Mouse (Mus musculus) MEL (cell line): ENCODE measurements around the gene Wasl. TPM values are rescaled to one million over a fixed set of nuclear protein-coding genes. Genes with fewer than 3 reads are reported as not detected.
A peak's percentile ranks its signal among the peaks of the same experiment; 100 is the strongest.

ENCODE experiments used
- DNase-seq: peaks from one replicate; pipeline ENCODE4 v3.0.0; 2011; ENCODE audit warnings: low read depth, low spot score
- H3K27ac ChIP-seq: 2 replicates; pipeline ENCODE4 v1.5.1; 2012; ENCODE audit warnings: low read depth, mild to moderate bottlenecking, control low read depth, low read length, moderate library complexity; ENCODE audit not compliant: control insufficient read depth
- H3K27me3 ChIP-seq, 2 experiments: fragments of 150-350 bp in 1 of 2; sonication (generic) in 1 of 2; 2 replicates each; pipeline ENCODE4 v1.6.1; 2012; ENCODE audit warnings: low read length in 2 of 2, mild to moderate bottlenecking in 2 of 2, improper control_type of control experiment in 1 of 2, moderate library complexity in 1 of 2; ENCODE audit not compliant: insufficient read depth in 2 of 2, control insufficient read depth in 1 of 2
- H3K36me3 ChIP-seq, 2 experiments: 2 replicates each; pipeline ENCODE4 v1.6.1; 2012 to 2014; ENCODE audit warnings: low read length in 2 of 2, improper control_type of control experiment in 1 of 2, inconsistent platforms in 1 of 2, mild to moderate bottlenecking in 1 of 2; ENCODE audit not compliant: insufficient read depth in 2 of 2, control insufficient read depth in 1 of 2
- H3K4me1 ChIP-seq, 2 experiments: fragments of 150-350 bp in 1 of 2; sonication (generic) in 1 of 2; 2 replicates each; pipeline ENCODE4 v1.6.1; 2012; ENCODE audit warnings: low read length in 2 of 2, improper control_type of control experiment in 1 of 2, mild to moderate bottlenecking in 1 of 2; ENCODE audit not compliant: insufficient read depth in 2 of 2, control insufficient read depth in 1 of 2
- H3K4me3 ChIP-seq, 2 experiments: fragments of 150-350 bp in 1 of 2; sonication (generic) in 1 of 2; 2 replicates each; pipeline ENCODE4 v1.5.1; 2012; ENCODE audit warnings: low read depth in 2 of 2, low read length in 2 of 2, mild to moderate bottlenecking in 2 of 2, moderate library complexity in 2 of 2, control low read depth in 1 of 2, improper control_type of control experiment in 1 of 2; ENCODE audit not compliant: control insufficient read depth in 1 of 2, insufficient read depth in 1 of 2
- H3K79me2 ChIP-seq: 2 replicates; pipeline ENCODE4 v1.6.1; 2012; ENCODE audit warnings: mild to moderate bottlenecking, low read length, moderate library complexity; ENCODE audit not compliant: control insufficient read depth, poor library complexity, insufficient read depth
- H3K9ac ChIP-seq: 2 replicates; pipeline ENCODE4 v1.6.1; 2012; ENCODE audit warnings: low read depth, mild to moderate bottlenecking, control low read depth, low read length, moderate library complexity; ENCODE audit not compliant: control insufficient read depth, poor library complexity, severe bottlenecking
- H3K9me3 ChIP-seq: fragments of 150-350 bp; sonication (generic); replicated peaks from 2 replicates; pipeline ENCODE4 v1.6.1; 2012; ENCODE audit warnings: mild to moderate bottlenecking, low read length, improper control_type of control experiment, moderate library complexity; ENCODE audit not compliant: insufficient read depth
- CHD1 ChIP-seq: IDR thresholded peaks from 2 replicates; pipeline ENCODE4 v1.6.1; 2012; ENCODE audit warnings: low read depth, mild to moderate bottlenecking, inconsistent platforms, low read length, improper control_type of control experiment
- CHD2 ChIP-seq: IDR thresholded peaks from 2 replicates; pipeline ENCODE4 v1.6.1; 2011; ENCODE audit warnings: low read length, improper control_type of control experiment
- E2F4 ChIP-seq: IDR thresholded peaks from 2 replicates; pipeline ENCODE4 v1.6.1; 2011; ENCODE audit warnings: low read depth, low read length, improper control_type of control experiment, borderline replicate concordance
- ELF1 ChIP-seq: IDR thresholded peaks from 2 replicates; pipeline ENCODE4 v1.6.1; 2014; ENCODE audit warnings: low read depth, mild to moderate bottlenecking, inconsistent platforms, low read length, improper control_type of control experiment, moderate library complexity
- EP300 ChIP-seq, 2 experiments: IDR thresholded peaks; 2 replicates each; pipeline ENCODE4 v1.6.1; 2011; ENCODE audit warnings: improper control_type of control experiment in 2 of 2, low read length in 2 of 2, low read depth in 1 of 2, mild to moderate bottlenecking in 1 of 2
- ETS1 ChIP-seq: IDR thresholded peaks from 2 replicates; pipeline ENCODE4 v1.6.1; 2012; ENCODE audit warnings: low read depth, mild to moderate bottlenecking, inconsistent platforms, low read length, improper control_type of control experiment, moderate library complexity
- GATA1 ChIP-seq: IDR thresholded peaks from 2 replicates; pipeline ENCODE4 v1.6.1; 2011; ENCODE audit warnings: low read depth, low read length, improper control_type of control experiment
- JUND ChIP-seq: IDR thresholded peaks from 2 replicates; pipeline ENCODE4 v1.6.1; 2011; ENCODE audit warnings: low read depth, mild to moderate bottlenecking, improper control_type of control experiment, low read length
- KAT2A ChIP-seq: conservative IDR thresholded peaks from 2 replicates; pipeline ENCODE4 v1.6.1; 2012; ENCODE audit warnings: low read depth, low read length, improper control_type of control experiment, inconsistent platforms
- MAZ ChIP-seq: IDR thresholded peaks from 2 replicates; pipeline ENCODE4 v1.6.1; 2012; ENCODE audit warnings: low read depth, mild to moderate bottlenecking, inconsistent platforms, low read length, improper control_type of control experiment
- MEF2A ChIP-seq: IDR thresholded peaks from 2 replicates; pipeline ENCODE4 v1.6.1; 2014; ENCODE audit warnings: low read depth, mild to moderate bottlenecking, inconsistent platforms, low read length, improper control_type of control experiment; ENCODE audit not compliant: poor library complexity, insufficient replicate concordance, severe bottlenecking; ENCODE audit errors: extremely low read depth
- MXI1 ChIP-seq: IDR thresholded peaks from 2 replicates; pipeline ENCODE4 v1.6.1; 2011; ENCODE audit warnings: mild to moderate bottlenecking, low read depth, low read length, improper control_type of control experiment
- MYB ChIP-seq: IDR thresholded peaks from 2 replicates; pipeline ENCODE4 v1.6.1; 2011; ENCODE audit warnings: mild to moderate bottlenecking, low read depth, low read length, improper control_type of control experiment
- NELFE ChIP-seq: IDR thresholded peaks from 2 replicates; pipeline ENCODE4 v1.6.1; 2011; ENCODE audit warnings: low read depth, low read length, improper control_type of control experiment
- NRF1 ChIP-seq: IDR thresholded peaks from 2 replicates; pipeline ENCODE4 v1.6.1; 2014; ENCODE audit warnings: low read depth, mild to moderate bottlenecking, inconsistent platforms, low read length, improper control_type of control experiment, moderate library complexity; ENCODE audit not compliant: poor library complexity, insufficient read depth, severe bottlenecking
- POLR2A ChIP-seq, 2 experiments: IDR thresholded peaks; 2 replicates each; pipeline ENCODE4 v1.6.1; 2011 to 2012; ENCODE audit warnings: low read length in 2 of 2, mild to moderate bottlenecking in 2 of 2, control low read depth in 1 of 2, improper control_type of control experiment in 1 of 2, low read depth in 1 of 2, moderate library complexity in 1 of 2; ENCODE audit not compliant: control insufficient read depth in 1 of 2, insufficient read depth in 1 of 2, poor library complexity in 1 of 2
- RAD21 ChIP-seq: IDR thresholded peaks from 2 replicates; pipeline ENCODE4 v1.6.1; 2011; ENCODE audit warnings: mild to moderate bottlenecking, low read depth, low read length, improper control_type of control experiment
- RCOR1 ChIP-seq: IDR thresholded peaks from 2 replicates; pipeline ENCODE4 v1.6.1; 2012; ENCODE audit warnings: low read depth, mild to moderate bottlenecking, inconsistent platforms, low read length, improper control_type of control experiment
- SIN3A ChIP-seq: IDR thresholded peaks from 2 replicates; pipeline ENCODE4 v1.6.1; 2012; ENCODE audit warnings: low read length, improper control_type of control experiment, inconsistent platforms
- USF2 ChIP-seq, 2 experiments: IDR thresholded peaks; 2 replicates each; pipeline ENCODE4 v1.6.1; 2011 to 2012; ENCODE audit warnings: improper control_type of control experiment in 2 of 2, low read length in 2 of 2, borderline replicate concordance in 1 of 2, inconsistent platforms in 1 of 2, low read depth in 1 of 2, mild to moderate bottlenecking in 1 of 2; ENCODE audit not compliant: insufficient read depth in 1 of 2
- ZKSCAN1 ChIP-seq: IDR thresholded peaks from 2 replicates; pipeline ENCODE4 v1.6.1; 2012; ENCODE audit warnings: low read depth, mild to moderate bottlenecking, inconsistent platforms, low read length, improper control_type of control experiment, moderate library complexity
- ZNF384 ChIP-seq: IDR thresholded peaks from 2 replicates; pipeline ENCODE4 v1.6.1; 2012; ENCODE audit warnings: low read depth, mild to moderate bottlenecking, inconsistent platforms, low read length, improper control_type of control experiment
- polyA plus RNA-seq, 2 experiments: library from polyadenylated mRNA; stranded (reverse) in 1 of 2; unstranded in 1 of 2; fragments of >175 nt in 1 of 2; fragments of >200 nt in 1 of 2; gene quantifications; 2 replicates each; pipeline versions ENCODE4 v1.2.1 to v1.2.4; 2012; ENCODE audit warnings: low replicate concordance in 2 of 2, low read depth in 1 of 2; ENCODE audit not compliant: insufficient read length in 2 of 2, insufficient read depth in 1 of 2, missing spikeins in 1 of 2
- total RNA-seq: library from RNA; depleted of rRNA; stranded (reverse); fragments of 300-350 nt; gene quantifications from 2 replicates; pipeline ENCODE4 v1.2.3, GENCODE M21; 2012

The Wasl gene
- total and polyA plus RNA-seq, 3 experiments = 4.3 to 33.3 (median 9.5) TPM

DNA sequence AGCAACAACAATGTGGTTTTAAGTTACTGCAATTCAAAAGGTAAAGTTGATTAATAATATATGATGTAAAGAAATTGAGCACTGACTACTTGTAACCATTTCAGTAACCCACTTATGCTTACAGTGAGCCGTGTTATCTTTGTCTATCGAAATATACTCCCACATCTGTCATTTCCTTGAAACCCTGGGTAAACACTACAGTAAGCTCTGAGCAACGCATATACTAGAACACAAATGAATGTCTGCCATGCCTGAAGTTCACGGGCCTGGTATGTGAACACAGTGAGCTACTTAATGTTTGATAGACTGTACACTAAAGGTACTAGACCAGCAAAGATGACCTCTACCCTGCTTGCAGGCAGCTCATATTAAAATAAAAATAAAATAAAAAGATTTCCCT, 2.3 kb downstream of the Wasl start:
- DNase-seq = peak; percentile 55
- TF ChIP-seq MEF2A (no peak), GATA1 (0 out of 2 replicates have a peak, but pooled peaks have one; percentile 31), NRF1 (no peak), RCOR1 (no peak), ETS1 (no peak), EP300 (IDR thresholded peaks at IDR 0.05; ENCODE audit: low read depth in 1 of 2, low read length in 2 of 2) (no peak), MYB (no peak), E2F4 (no peak), SIN3A (peak; percentile 61), ZKSCAN1 (no peak), NELFE (no peak), CHD1 (no peak), KAT2A (no peak), POLR2A (IDR thresholded peaks at IDR 0.05; ENCODE audit: control insufficient read depth in 1 of 2, insufficient read depth in 1 of 2, low read depth in 1 of 2, low read length in 2 of 2, poor library complexity in 1 of 2) (no peak), MXI1 (peak; percentile 28; the same call in 1 of the 2 replicates), JUND (no peak), RAD21 (no peak)
- no peaks in the 10 kb centered on the region for H3K27me3 ChIP-seq
- H3K9ac ChIP-seq = peak overlapping the region; percentile 35
- peaks cover 51% of the 10 kb centered on the region for H3K79me2 ChIP-seq
- H3K9me3 ChIP-seq = no peaks in the 10 kb centered on the region
- peaks cover 11 to 22% of the 10 kb centered on the region in 2 experiments for H3K4me1 ChIP-seq
- H3K36me3 ChIP-seq = peaks cover 0 to 44% of the 10 kb centered on the region in 2 experiments; a peak in 3 of 4 replicates
- no peak overlapping the region for H3K27ac ChIP-seq
- peak overlapping the region in 1 of 2 experiments; percentile 98; a peak in 2 of 4 replicates for H3K4me3 ChIP-seq

DNA sequence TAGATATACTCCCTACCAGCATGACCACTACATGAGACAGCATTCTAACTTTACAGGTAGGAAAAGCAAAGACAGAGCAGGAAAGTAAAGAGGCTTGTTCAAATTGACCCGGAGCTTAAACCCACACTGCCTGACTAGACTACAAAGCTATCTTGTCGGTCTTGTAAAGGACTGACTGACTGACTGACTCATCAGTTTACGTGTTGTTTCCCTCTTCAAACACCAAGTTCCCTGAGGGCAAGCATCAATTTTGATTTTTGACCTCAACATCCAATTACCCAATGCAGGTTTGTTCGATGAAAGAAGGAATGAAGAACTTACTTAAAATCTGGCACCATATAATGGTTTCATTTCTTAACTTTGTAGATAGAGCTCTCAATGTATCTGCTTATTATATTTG, 2.9 kb downstream of the Wasl start:
- DNase-seq = peak; percentile 41
- TF ChIP-seq USF2 (IDR thresholded peaks at IDR 0.05; ENCODE audit: borderline replicate concordance in 1 of 2, insufficient read depth in 1 of 2, low read depth in 1 of 2, low read length in 2 of 2) (no peak), CHD2 (no peak), MAZ (no peak), POLR2A (IDR thresholded peaks at IDR 0.05; ENCODE audit: control insufficient read depth in 1 of 2, insufficient read depth in 1 of 2, low read depth in 1 of 2, low read length in 2 of 2, poor library complexity in 1 of 2) (no peak), KAT2A (no peak), NRF1 (no peak), MEF2A (no peak), RAD21 (no peak), ZNF384 (no peak), ELF1 (no peak), GATA1 (no peak), CHD1 (no peak)
- peaks cover 54% of the 10 kb centered on the region for H3K79me2 ChIP-seq
- H3K27ac ChIP-seq = no peak overlapping the region
- peaks cover 9 to 25% of the 10 kb centered on the region in 2 experiments for H3K4me1 ChIP-seq
- H3K4me3 ChIP-seq = peak overlapping the region in 1 of 2 experiments; percentile 98; a peak in 2 of 4 replicates
- H3K9ac ChIP-seq = peak overlapping the region; percentile 17
- H3K27me3 ChIP-seq = no peaks in the 10 kb centered on the region
- peaks cover 0 to 39% of the 10 kb centered on the region in 2 experiments; a peak in 3 of 4 replicates for H3K36me3 ChIP-seq
- H3K9me3 ChIP-seq = no peaks in the 10 kb centered on the region
